Mouse (Mus musculus) forebrain, embryonic 16.5 days (tissue): ENCODE measurements at regions not wholly inside any gene's neighbourhood (a gene's known extent, or its start where the extent isn't known, plus 50 kb on each side); places are given as distances from the start of the nearest gene placed in this dataset.
"Not testable (repeated sequence)": the region's sequence is repeated elsewhere in the genome, so short reads cannot be mapped to it uniquely, and the experiment has no call there.

ENCODE experiments used
- ATAC-seq: fragments of 200-750 bp; cut with Nextera tagmentation; 2 replicates; pipeline ENCODE4 v1.8.0; 2017; ENCODE audit warnings: mild to moderate bottlenecking, moderate library complexity
- H3K27ac ChIP-seq: fragments of 300-500 bp; sonication (generic); 2 replicates; pipeline ENCODE4 v1.5.1; 2014; ENCODE audit warnings: low read length, control low read depth
- H3K27me3 ChIP-seq: fragments of 300-500 bp; sonication (generic); replicated peaks from 2 replicates; pipeline ENCODE4 v1.6.1; 2014; ENCODE audit warnings: low read length; ENCODE audit not compliant: control insufficient read depth, insufficient read depth
- H3K36me3 ChIP-seq: fragments of 300-500 bp; sonication (generic); 2 replicates; pipeline ENCODE4 v1.6.1; 2014; ENCODE audit not compliant: control insufficient read depth, insufficient read depth
- H3K4me1 ChIP-seq: fragments of 300-500 bp; sonication (generic); replicated peaks from 2 replicates; pipeline ENCODE4 v1.6.1; 2014; ENCODE audit warnings: low read length; ENCODE audit not compliant: control insufficient read depth, insufficient read depth
- H3K4me2 ChIP-seq: fragments of 300-500 bp; sonication (generic); 2 replicates; pipeline ENCODE4 v1.6.1; 2014; ENCODE audit warnings: mild to moderate bottlenecking, low read length, control low read depth
- H3K4me3 ChIP-seq: fragments of 300-500 bp; sonication (generic); replicated peaks from 2 replicates; pipeline ENCODE4 v1.5.1; 2014; ENCODE audit warnings: mild to moderate bottlenecking, low read length, control low read depth
- H3K9ac ChIP-seq: fragments of 300-500 bp; sonication (generic); replicated peaks from 2 replicates; pipeline ENCODE4 v1.6.1; 2014; ENCODE audit warnings: low read depth, low read length, control low read depth
- H3K9me3 ChIP-seq: fragments of 300-500 bp; sonication (generic); 2 replicates; pipeline ENCODE4 v1.6.1; 2016; ENCODE audit warnings: low read length; ENCODE audit not compliant: control insufficient read depth
- WGBS: fragments of 180-500 bp; shearing (Covaris S2); extraction: QIAGEN DNeasy Blood & Tissue Kit; methylation state at CpG from one replicate; pipeline ENCODE4 v1.1.7; 2014; 5-methylcytosine and 5-hydroxymethylcytosine counted together

GRCm38 (mm10) chr7:92984701-92985682 lies 94.7 kb upstream of the Fam181b start:
- Histone ChIP-seq H3K9ac (peak overlapping the region; percentile 41), H3K4me1 (peaks cover 12% of the 10 kb centered on the region; the same call in 1 of the 2 replicates), H3K27me3 (no peaks in the 10 kb centered on the region), H3K9me3 (no peaks in the 10 kb centered on the region), H3K36me3 (no peaks in the 10 kb centered on the region), H3K4me3 (peak overlapping the region; percentile 34), H3K27ac (peak overlapping the region; percentile 46; the same call in 1 of the 2 replicates), H3K4me2 (peak overlapping the region; percentile 53)
- 4% methylated on average over 18 of the region's 18 CpGs for WGBS
- ATAC-seq = peak; percentile 95

GRCm38 (mm10) chr7:92985683-92986070 lies 94.0 kb upstream of the Fam181b start:
- H3K36me3 ChIP-seq = no peaks in the 10 kb centered on the region
- H3K27ac ChIP-seq = no peak overlapping the region
- H3K4me3 ChIP-seq = no peak overlapping the region
- no peaks in the 10 kb centered on the region for H3K27me3 ChIP-seq
- no peaks in the 10 kb centered on the region for H3K9me3 ChIP-seq
- no peak for ATAC-seq
- H3K9ac ChIP-seq = no peak overlapping the region
- peaks cover 12% of the 10 kb centered on the region; the same call in 1 of the 2 replicates for H3K4me1 ChIP-seq
- 16% methylated on average over 2 of the region's 2 CpGs for WGBS
- H3K4me2 ChIP-seq = peak overlapping the region; percentile 53; the same call in 1 of the 2 replicates

GRCm38 (mm10) chr7:92998886-92999285 lies 80.8 kb upstream of the Fam181b start:
- no peak overlapping the region for H3K4me3 ChIP-seq
- no peaks in the 10 kb centered on the region for H3K36me3 ChIP-seq
- H3K9ac ChIP-seq = no peak overlapping the region
- WGBS = 75% methylated on average over 3 of the region's 3 CpGs
- H3K27me3 ChIP-seq = no peaks in the 10 kb centered on the region
- H3K4me2 ChIP-seq = no peak overlapping the region
- H3K4me1 ChIP-seq = no peaks in the 10 kb centered on the region
- ATAC-seq = no peak
- no peaks in the 10 kb centered on the region for H3K9me3 ChIP-seq
- no peak overlapping the region for H3K27ac ChIP-seq

GRCm38 (mm10) chr7:93006694-93007231 lies 72.9 kb upstream of the Fam181b start:
- H3K36me3 ChIP-seq, H3K27ac ChIP-seq, H3K9ac ChIP-seq, H3K9me3 ChIP-seq, H3K4me2 ChIP-seq, H3K4me1 ChIP-seq, H3K27me3 ChIP-seq, H3K4me3 ChIP-seq: not testable (repeated sequence)
- WGBS = 14% methylated on average over 5 of the region's 5 CpGs
- peak; percentile 81 for ATAC-seq

- no peak overlapping the region for H3K9ac ChIP-seq
- H3K27ac ChIP-seq = no peak overlapping the region; the same call in 1 of the 2 replicates
- H3K4me3 ChIP-seq = no peak overlapping the region
- H3K4me1 ChIP-seq = 0 out of 2 replicates have a peak, but pooled peaks cover 4% of the 10 kb centered on the region
- no peak overlapping the region for H3K4me2 ChIP-seq
- 7% methylated on average over 4 of the region's 4 CpGs for WGBS
- H3K36me3 ChIP-seq = no peaks in the 10 kb centered on the region
- ATAC-seq = peak; percentile 52
- H3K9me3 ChIP-seq = no peaks in the 10 kb centered on the region
- no peaks in the 10 kb centered on the region for H3K27me3 ChIP-seq
These were observed 71.9 kb upstream of the Fam181b start for GRCm38 (mm10) chr7:93007721-93008120.

- 89% methylated on average over 1 of the region's 1 CpGs for WGBS
- no peaks in the 10 kb centered on the region for H3K27me3 ChIP-seq
- H3K4me1 ChIP-seq = 0 out of 2 replicates have a peak, but pooled peaks cover 3% of the 10 kb centered on the region
- ATAC-seq = no peak
- H3K27ac ChIP-seq = no peak overlapping the region
- H3K36me3 ChIP-seq = no peaks in the 10 kb centered on the region
- no peak overlapping the region for H3K4me3 ChIP-seq
- no peak overlapping the region for H3K9ac ChIP-seq
- no peaks in the 10 kb centered on the region for H3K9me3 ChIP-seq
- no peak overlapping the region for H3K4me2 ChIP-seq
These were observed 60.3 kb upstream of the Fam181b start for GRCm38 (mm10) chr7:93019390-93019789.

- 15% methylated on average over 5 of the region's 5 CpGs for WGBS
- Histone ChIP-seq H3K9ac (no peak overlapping the region), H3K4me2 (no peak overlapping the region), H3K27ac (no peak overlapping the region), H3K36me3 (no peaks in the 10 kb centered on the region), H3K27me3 (no peaks in the 10 kb centered on the region), H3K4me1 (0 out of 2 replicates have a peak, but pooled peaks cover 3% of the 10 kb centered on the region), H3K4me3 (no peak overlapping the region), H3K9me3 (no peaks in the 10 kb centered on the region)
- ATAC-seq = no peak
These were observed 56.1 kb upstream of the Fam181b start for GRCm38 (mm10) chr7:93023489-93024130.

- Histone ChIP-seq H3K4me3 (no peak overlapping the region), H3K4me2 (no peak overlapping the region), H3K9ac (no peak overlapping the region), H3K4me1 (0 out of 2 replicates have a peak, but pooled peaks cover 3% of the 10 kb centered on the region), H3K36me3 (no peaks in the 10 kb centered on the region), H3K27me3 (no peaks in the 10 kb centered on the region), H3K9me3 (no peaks in the 10 kb centered on the region), H3K27ac (no peak overlapping the region)
- WGBS = 21% methylated on average over 4 of the region's 4 CpGs
- no peak for ATAC-seq
These were observed 53.4 kb upstream of the Fam181b start for GRCm38 (mm10) chr7:93026231-93026630.
